Mouse (Mus musculus) heart, embryonic 10.5 days (tissue): ENCODE measurements around the gene Akap8. TPM values are rescaled to one million over a fixed set of nuclear protein-coding genes. Genes with fewer than 3 reads are reported as not detected.

Experiments used
- DNase-seq: peaks from one replicate; pipeline ENCODE4 v3.0.0-alpha.2; 2017; ENCODE audit warnings: low spot score
- H3K27ac ChIP-seq: fragments of 300-500 bp; sonication (generic); 2 replicates; pipeline ENCODE4 v1.5.1; 2016; ENCODE audit warnings: mild to moderate bottlenecking
- H3K27me3 ChIP-seq: fragments of 300-500 bp; sonication (generic); 2 replicates; pipeline ENCODE4 v1.6.1; 2016; ENCODE audit warnings: mild to moderate bottlenecking; ENCODE audit not compliant: poor library complexity, insufficient read depth, severe bottlenecking
- H3K36me3 ChIP-seq: fragments of 300-500 bp; sonication (generic); 2 replicates; pipeline ENCODE4 v1.6.1; 2016; ENCODE audit warnings: mild to moderate bottlenecking, moderate library complexity
- H3K4me1 ChIP-seq: fragments of 300-500 bp; sonication (generic); 2 replicates; pipeline ENCODE4 v1.6.1; 2016; ENCODE audit warnings: mild to moderate bottlenecking
- H3K4me3 ChIP-seq: fragments of 300-500 bp; sonication (generic); 2 replicates; pipeline ENCODE4 v1.5.1; 2016; ENCODE audit warnings: mild to moderate bottlenecking, moderate library complexity
- H3K9me3 ChIP-seq: fragments of 300-500 bp; sonication (generic); 2 replicates; pipeline ENCODE4 v1.6.1; 2016; ENCODE audit warnings: mild to moderate bottlenecking, moderate library complexity
- WGBS: fragments of 180-500 bp; shearing (Covaris S2); methylation state at CpG from one replicate; pipeline ENCODE4 v1.1.7; 2016; 5-methylcytosine and 5-hydroxymethylcytosine counted together
- polyA plus RNA-seq: library from polyadenylated mRNA; unstranded; fragments of >200 nt; fragmentation: Nextera tagmentation; extraction: Ambion mirVana; gene quantifications from 2 replicates; pipeline ENCODE4 v1.2.1, GENCODE M21; 2016

Akap8 gene
- polyA plus RNA-seq, 1 experiment from 2014 or later, result 115 TPM

GRCm38 (mm10) chr17:32340110-32340509 is 19.1 kb upstream of the Akap8 start:
- Histone ChIP-seq H3K27me3 (no peaks in the 10 kb centered on the region), H3K36me3 (peaks cover 73% of the 10 kb centered on the region)
- WGBS, result 58% methylated on average over 1 of the region's 1 CpGs

GRCm38 (mm10) chr17:32335869-32336268 is 14.8 kb upstream of the Akap8 start:
- Histone ChIP-seq H3K27me3 (no peaks in the 10 kb centered on the region), H3K36me3 (peaks cover 84% of the 10 kb centered on the region), H3K9me3 (no peaks in the 10 kb centered on the region), H3K4me1 (peaks cover 26% of the 10 kb centered on the region), H3K27ac (no peak overlapping the region), H3K4me3 (no peak overlapping the region)
- WGBS, result 72% methylated on average over 2 of the region's 2 CpGs
- no peak for DNase-seq

More at GRCm38 (mm10) chr17:32340110-32340509, 19.1 kb upstream of the Akap8 start:
- DNase-seq, result no peak
- Histone ChIP-seq H3K4me3 (no peak overlapping the region), H3K27ac (no peak overlapping the region), H3K9me3 (no peaks in the 10 kb centered on the region), H3K4me1 (peaks cover 11% of the 10 kb centered on the region; the same call in 1 of the 2 replicates)

- no peak for DNase-seq
- WGBS, result 96% methylated on average over 12 of the region's 12 CpGs
- H3K4me3 ChIP-seq, result no peak overlapping the region
- H3K27ac ChIP-seq, result no peak overlapping the region
- H3K9me3 ChIP-seq, result no peaks in the 10 kb centered on the region
- no peaks in the 10 kb centered on the region for H3K27me3 ChIP-seq
- H3K4me1 ChIP-seq, result peaks cover 19% of the 10 kb centered on the region
- H3K36me3 ChIP-seq, result peaks cover 81% of the 10 kb centered on the region
These were observed 13.9 kb upstream of the Akap8 start for GRCm38 (mm10) chr17:32334921-32335320.

- 67% methylated on average over 31 of the region's 31 CpGs for WGBS
- Histone ChIP-seq H3K9me3 (no peaks in the 10 kb centered on the region), H3K36me3 (peaks cover 84% of the 10 kb centered on the region), H3K4me1 (peaks cover 19% of the 10 kb centered on the region), H3K27ac (peak overlapping the region; percentile 52), H3K27me3 (no peaks in the 10 kb centered on the region), H3K4me3 (peak overlapping the region; percentile 8; the same call in 1 of the 2 replicates)
- DNase-seq, result no peak
These were observed 12.8 kb upstream of the Akap8 start for GRCm38 (mm10) chr17:32333675-32334303.

GRCm38 (mm10) chr17:32327501-32327900 is 6.5 kb upstream of the Akap8 start:
- Histone ChIP-seq H3K9me3 (no peaks in the 10 kb centered on the region), H3K27ac (no peak overlapping the region), H3K4me1 (peaks cover 5% of the 10 kb centered on the region; the same call in 1 of the 2 replicates), H3K4me3 (no peak overlapping the region), H3K27me3 (no peaks in the 10 kb centered on the region), H3K36me3 (peaks cover 69% of the 10 kb centered on the region)
- DNase-seq, result no peak

GRCm38 (mm10) chr17:32322809-32323208 is 1.8 kb upstream of the Akap8 start:
- no peak overlapping the region for H3K27ac ChIP-seq
- peaks cover 21% of the 10 kb centered on the region for H3K4me1 ChIP-seq
- H3K9me3 ChIP-seq, result no peaks in the 10 kb centered on the region
- H3K36me3 ChIP-seq, result peaks cover 44% of the 10 kb centered on the region
- H3K4me3 ChIP-seq, result 0 out of 2 replicates have a peak overlapping the region, but pooled peaks have one; percentile 78
- DNase-seq, result no peak
- H3K27me3 ChIP-seq, result no peaks in the 10 kb centered on the region
- 93% methylated on average over 1 of the region's 1 CpGs for WGBS

- peak overlapping the region; percentile 78 for H3K4me3 ChIP-seq
- H3K9me3 ChIP-seq, result no peaks in the 10 kb centered on the region
- no peaks in the 10 kb centered on the region for H3K27me3 ChIP-seq
- H3K27ac ChIP-seq, result peak overlapping the region; percentile 95
- peaks cover 21% of the 10 kb centered on the region for H3K4me1 ChIP-seq
- 20% methylated on average over 6 of the region's 6 CpGs for whole genome bisulfite sequencing
- peaks cover 45% of the 10 kb centered on the region for H3K36me3 ChIP-seq
- no peak for DNase-seq
These were observed 798 bp upstream of the Akap8 start for GRCm38 (mm10) chr17:32321836-32322235.

GRCm38 (mm10) chr17:32321390-32321734 is 324 bp upstream of the Akap8 start:
- WGBS, result 0% methylated on average over 23 of the region's 23 CpGs
- H3K36me3 ChIP-seq, result peaks cover 45% of the 10 kb centered on the region
- peak overlapping the region; percentile 95 for H3K27ac ChIP-seq
- peaks cover 21% of the 10 kb centered on the region for H3K4me1 ChIP-seq
- H3K27me3 ChIP-seq, result no peaks in the 10 kb centered on the region
- DNase-seq, result no peak
- no peaks in the 10 kb centered on the region for H3K9me3 ChIP-seq
- H3K4me3 ChIP-seq, result peak overlapping the region; percentile 78

- Histone ChIP-seq H3K27me3 (no peaks in the 10 kb centered on the region), H3K36me3 (peaks cover 48% of the 10 kb centered on the region), H3K9me3 (no peaks in the 10 kb centered on the region), H3K27ac (peak overlapping the region; percentile 95), H3K4me3 (peak overlapping the region; percentile 78), H3K4me1 (peaks cover 21% of the 10 kb centered on the region)
- no peak for DNase-seq
- WGBS, result 0% methylated on average over 7 of the region's 7 CpGs
These were observed 1.1 kb downstream of the Akap8 start for GRCm38 (mm10) chr17:32319950-32320349.

- 86% methylated on average over 3 of the region's 3 CpGs for WGBS
These were observed 3.3 kb downstream of the Akap8 start for GRCm38 (mm10) chr17:32317708-32318107.

GRCm38 (mm10) chr17:32317032-32317431 is 4.0 kb downstream of the Akap8 start:
- Histone ChIP-seq H3K9me3 (no peaks in the 10 kb centered on the region), H3K27me3 (no peaks in the 10 kb centered on the region), H3K27ac (no peak overlapping the region), H3K4me1 (peaks cover 11% of the 10 kb centered on the region), H3K4me3 (no peak overlapping the region), H3K36me3 (peaks cover 67% of the 10 kb centered on the region)
- DNase-seq, result no peak
- 96% methylated on average over 8 of the region's 8 CpGs for WGBS

More at GRCm38 (mm10) chr17:32317708-32318107, 3.3 kb downstream of the Akap8 start:
- H3K27ac ChIP-seq, result no peak overlapping the region
- no peaks in the 10 kb centered on the region for H3K27me3 ChIP-seq
- H3K4me1 ChIP-seq, result peaks cover 18% of the 10 kb centered on the region
- H3K36me3 ChIP-seq, result peaks cover 60% of the 10 kb centered on the region
- no peaks in the 10 kb centered on the region for H3K9me3 ChIP-seq
- no peak overlapping the region for H3K4me3 ChIP-seq
- DNase-seq, result no peak

- Histone ChIP-seq H3K27ac (no peak overlapping the region), H3K9me3 (no peaks in the 10 kb centered on the region), H3K36me3 (peaks cover 81% of the 10 kb centered on the region), H3K4me3 (no peak overlapping the region), H3K4me1 (peaks cover 6% of the 10 kb centered on the region), H3K27me3 (no peaks in the 10 kb centered on the region)
- DNase-seq, result no peak
- 92% methylated on average over 5 of the region's 5 CpGs for WGBS
These were observed 5.5 kb downstream of the Akap8 start for GRCm38 (mm10) chr17:32315560-32315959.

- no peaks in the 10 kb centered on the region for H3K27me3 ChIP-seq
- no peak for DNase-seq
- H3K36me3 ChIP-seq, result peaks cover 98% of the 10 kb centered on the region
- peaks cover under 1% of the 10 kb centered on the region for H3K4me1 ChIP-seq
- H3K27ac ChIP-seq, result no peak overlapping the region
- no peak overlapping the region for H3K4me3 ChIP-seq
- H3K9me3 ChIP-seq, result no peaks in the 10 kb centered on the region
- 78% methylated on average over 5 of the region's 5 CpGs for WGBS
These were observed 7.1 kb downstream of the Akap8 start for GRCm38 (mm10) chr17:32313892-32314291.

- Histone ChIP-seq H3K4me1 (no peaks in the 10 kb centered on the region), H3K9me3 (no peaks in the 10 kb centered on the region), H3K4me3 (no peak overlapping the region), H3K27me3 (no peaks in the 10 kb centered on the region), H3K27ac (no peak overlapping the region), H3K36me3 (peaks cover 100% of the 10 kb centered on the region)
- no peak for DNase-seq
- WGBS, result 97% methylated on average over 8 of the region's 8 CpGs
These were observed 8.2 kb downstream of the Akap8 start for GRCm38 (mm10) chr17:32312801-32313200.
